Mouse (Mus musculus) spleen, adult 2 months (tissue): Measurements from ENCODE around the gene Sh3bp2. TPM values are rescaled to one million over a fixed set of nuclear protein-coding genes. Genes with fewer than 3 reads are reported as not detected.

Experiments
- DNase-seq, 2 experiments: peaks; one replicate each; pipeline versions ENCODE4 v3.0.0 to v3.0.0-alpha.2; 2012 to 2021; ENCODE audit warnings: low spot score in 2 of 2, low read depth in 1 of 2
- H3K27ac ChIP-seq: fragments of 200-500 bp; 2 replicates; pipeline ENCODE4 v1.5.1; 2012; ENCODE audit warnings: low read length, inconsistent platforms; ENCODE audit not compliant: insufficient read depth
- H3K27me3 ChIP-seq: fragments of 200-500 bp; 2 replicates; pipeline ENCODE4 v1.6.1; 2012; ENCODE audit warnings: mild to moderate bottlenecking, moderate library complexity, low read length, inconsistent platforms; ENCODE audit not compliant: control insufficient read depth, insufficient read depth
- H3K36me3 ChIP-seq: fragments of 200-500 bp; 2 replicates; pipeline ENCODE4 v1.6.1; 2012; ENCODE audit warnings: mild to moderate bottlenecking, low read length, inconsistent platforms; ENCODE audit not compliant: control insufficient read depth, insufficient read depth
- H3K4me1 ChIP-seq: fragments of 200-500 bp; 2 replicates; pipeline ENCODE4 v1.6.1; 2011; ENCODE audit warnings: inconsistent platforms; ENCODE audit not compliant: control insufficient read depth, insufficient read depth, insufficient read length
- H3K4me3 ChIP-seq: fragments of 200-500 bp; 2 replicates; pipeline ENCODE4 v1.5.1; 2011; ENCODE audit warnings: mild to moderate bottlenecking, inconsistent platforms; ENCODE audit not compliant: insufficient read depth, insufficient read length; ENCODE audit errors: extremely low read depth
- CTCF ChIP-seq: fragments of 200-500 bp; IDR thresholded peaks from 2 replicates; pipeline ENCODE4 v1.5.1; 2011; ENCODE audit warnings: mild to moderate bottlenecking, inconsistent platforms; ENCODE audit not compliant: insufficient read depth, insufficient read length, insufficient replicate concordance; ENCODE audit errors: extremely low read depth
- POLR2A ChIP-seq: fragments of 200-500 bp; IDR thresholded peaks from 2 replicates; pipeline ENCODE4 v1.6.1; 2011; ENCODE audit warnings: low read depth, low read length, inconsistent platforms
- WGBS: fragments of 180-500 bp; shearing (Covaris S2); methylation state at CpG from one replicate; pipeline ENCODE4 v1.1.7; 2018; 5-methylcytosine and 5-hydroxymethylcytosine counted together
- polyA plus RNA-seq: library from polyadenylated mRNA; depleted of rRNA; stranded (reverse); fragments of >200 nt; gene quantifications from 2 replicates; pipeline ENCODE4 v1.2.3, GENCODE M21; 2012; rRNA removed

Sh3bp2 gene
- polyA plus RNA-seq, 1 experiment, result 51.3 TPM

DNA sequence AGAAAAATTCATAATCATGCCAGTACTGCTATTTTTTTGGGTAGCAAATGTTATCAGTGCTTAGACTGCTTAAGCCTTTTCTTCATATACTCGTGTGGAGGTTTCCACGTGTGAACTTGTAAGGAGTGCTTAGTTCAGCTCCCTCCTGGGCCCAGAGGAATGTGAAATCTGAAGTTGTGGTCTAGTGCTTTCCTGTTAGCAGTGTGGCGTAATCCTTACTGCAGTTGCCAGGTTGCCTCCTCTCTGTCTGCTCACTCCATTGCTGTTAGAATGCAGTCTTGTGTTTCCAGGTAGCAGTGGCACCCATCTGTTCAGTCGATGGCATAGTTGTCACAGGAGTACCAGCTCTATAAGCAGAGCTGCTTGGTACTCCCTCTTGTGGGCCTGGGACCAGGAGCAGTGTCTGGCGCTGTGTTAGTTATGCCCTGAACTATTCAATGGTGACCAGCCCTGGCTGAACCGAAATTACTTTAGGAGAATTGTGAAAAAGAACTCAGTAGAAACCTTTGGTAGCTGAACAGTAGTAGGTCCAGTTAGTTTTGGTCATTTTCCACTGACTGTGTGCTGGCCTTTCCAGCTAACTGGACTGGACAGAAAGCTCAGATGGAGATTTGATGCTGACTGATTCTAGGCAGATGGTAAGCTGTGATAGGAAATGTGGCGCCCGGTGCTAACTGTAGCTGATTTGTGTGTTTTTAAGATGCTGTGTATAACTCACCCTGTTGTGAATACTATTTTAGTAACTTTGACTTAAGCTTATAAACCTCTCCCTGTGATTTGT, 81.7 kb downstream of the Sh3bp2 start:
- no peaks in the 10 kb centered on the region for H3K27me3 ChIP-seq
- H3K27ac ChIP-seq, result no peak overlapping the region
- no peak overlapping the region for H3K4me3 ChIP-seq
- DNase-seq, result no peak
- WGBS, result 75% methylated on average over 8 of the region's 8 CpGs
- TF ChIP-seq POLR2A (no peak), CTCF (no peak)
- H3K4me1 ChIP-seq, result no peaks in the 10 kb centered on the region
- H3K36me3 ChIP-seq, result peaks cover 41% of the 10 kb centered on the region

DNA sequence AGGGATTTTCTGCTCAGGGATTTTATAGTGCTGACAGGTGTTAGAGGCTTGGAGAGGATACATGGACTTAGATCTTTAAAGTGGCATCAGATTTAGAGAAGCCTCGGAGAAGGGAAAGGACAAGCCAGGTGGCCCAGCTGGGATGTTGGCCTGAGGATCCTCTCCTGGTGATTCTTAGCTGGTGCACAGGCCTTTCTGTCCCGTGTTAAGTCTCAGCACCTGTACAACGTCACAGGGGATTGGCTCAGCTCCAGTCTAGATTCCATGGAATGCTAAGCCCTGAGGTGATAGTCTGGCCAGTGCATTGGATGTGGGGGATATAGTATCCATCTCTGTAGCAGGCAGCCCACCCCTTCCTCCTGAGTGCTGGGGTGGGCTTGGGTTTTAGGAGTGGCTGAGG, 82.6 kb downstream of the Sh3bp2 start:
- peaks cover 46% of the 10 kb centered on the region for H3K36me3 ChIP-seq
- no peak for DNase-seq
- no peak overlapping the region for H3K27ac ChIP-seq
- H3K4me1 ChIP-seq, result no peaks in the 10 kb centered on the region
- H3K4me3 ChIP-seq, result no peak overlapping the region
- no peak for TF ChIP-seq POLR2A
- no peak for TF ChIP-seq CTCF
- H3K27me3 ChIP-seq, result no peaks in the 10 kb centered on the region
- WGBS, result 97% methylated on average over 3 of the region's 3 CpGs

- Histone ChIP-seq H3K4me3 (no peak overlapping the region), H3K27me3 (no peaks in the 10 kb centered on the region), H3K36me3 (peaks cover 51% of the 10 kb centered on the region), H3K4me1 (no peaks in the 10 kb centered on the region), H3K27ac (no peak overlapping the region)
- no peak for TF ChIP-seq POLR2A
- TF ChIP-seq CTCF, result no peak
- no peak for DNase-seq
- WGBS, result 89% methylated on average over 4 of the region's 4 CpGs
These were observed 84.3 kb downstream of the Sh3bp2 start for GRCm38 (mm10) chr5:34609966-34610365.

Other genes with a start within 250 kb of the Sh3bp2 start
- 3.8 and 7.5 TPM in 2 replicates for gene Zfyve28, start 237.4 kb upstream of the Sh3bp2 start, polyA plus RNA-seq
- 0.04 TPM in 2 replicates for gene Cfap99, start 237.2 kb upstream of the Sh3bp2 start, polyA plus RNA-seq
- gene Rnf4, start 189.5 kb upstream of the Sh3bp2 start, polyA plus RNA-seq, result 37.8 and 38.4 TPM in 2 replicates
- 28.0 and 37.6 TPM in 2 replicates for gene Fam193a, start 155.9 kb upstream of the Sh3bp2 start, polyA plus RNA-seq
- gene Tnip2, start 11.8 kb upstream of the Sh3bp2 start, polyA plus RNA-seq, result 23.3 and 27.4 TPM in 2 replicates
- gene Add1, start 47.8 kb downstream of the Sh3bp2 start, polyA plus RNA-seq, result 152 and 170 TPM in 2 replicates
- gene Mfsd10, start 111.4 kb downstream of the Sh3bp2 start, polyA plus RNA-seq, result 138 and 181 TPM in 2 replicates
- 10.8 and 12.6 TPM in 2 replicates for gene Nop14, start 134.3 kb downstream of the Sh3bp2 start, polyA plus RNA-seq
- gene Grk4, start 134.5 kb downstream of the Sh3bp2 start, polyA plus RNA-seq, result 1.5 TPM in 2 replicates
- 11.9 TPM in 2 replicates for gene Htt, start 235.9 kb downstream of the Sh3bp2 start, polyA plus RNA-seq